Mouse (Mus musculus): Measurements from ENCODE around the gene Serinc3.
"Not testable (repeated sequence)": the region's sequence is repeated elsewhere in the genome, so short reads cannot be mapped to it uniquely, and the experiment has no call there.

The Serinc3 gene

DNA sequence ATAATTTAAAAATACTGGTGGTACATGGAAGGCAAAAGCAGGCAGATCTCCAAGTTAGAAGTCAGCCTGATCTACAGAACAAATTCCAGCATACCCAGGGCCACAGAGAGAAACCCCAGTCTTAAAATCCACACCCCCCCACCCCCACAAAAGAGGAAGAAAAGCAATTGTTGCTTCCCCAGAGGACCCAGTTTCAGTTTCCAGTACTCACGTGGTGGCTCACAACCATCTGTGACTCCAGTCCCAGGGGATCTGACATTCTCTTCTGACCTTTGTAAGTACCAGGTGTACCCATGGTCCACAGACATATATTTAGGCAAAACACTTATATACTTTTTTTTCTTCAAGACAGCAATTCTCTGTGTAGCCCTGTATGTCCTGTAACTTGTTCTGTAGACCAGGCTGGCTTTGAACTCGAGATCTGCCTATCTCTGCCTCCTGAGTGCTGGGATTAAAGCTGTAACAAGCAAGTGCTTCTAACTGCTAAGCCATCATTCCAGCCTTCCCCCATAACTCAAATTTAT lies 17.8 kb upstream of the Serinc3 start:
- no peak for DNase-seq (ENCODE audit: low spot score)

DNA sequence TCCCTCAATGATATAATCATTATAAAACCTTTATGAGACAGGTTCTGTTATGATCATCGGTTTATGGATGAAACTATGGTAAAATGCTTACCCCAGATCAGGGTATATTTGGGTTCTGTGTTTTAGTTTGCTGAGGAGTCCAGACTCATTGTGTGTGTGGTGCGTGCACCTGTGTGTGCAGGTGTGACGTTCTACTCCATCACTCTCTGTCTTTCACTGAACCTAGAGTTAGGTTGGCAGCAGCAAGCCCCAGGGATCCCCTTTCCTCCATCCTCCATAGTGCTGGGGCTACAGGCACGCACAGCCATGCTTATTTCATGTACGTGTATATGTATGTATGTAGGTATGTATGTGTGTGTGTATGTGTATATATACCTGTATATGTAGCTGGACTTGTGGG lies 17.1 kb upstream of the Serinc3 start:
- no peak for DNase-seq (ENCODE audit: low spot score)

DNA sequence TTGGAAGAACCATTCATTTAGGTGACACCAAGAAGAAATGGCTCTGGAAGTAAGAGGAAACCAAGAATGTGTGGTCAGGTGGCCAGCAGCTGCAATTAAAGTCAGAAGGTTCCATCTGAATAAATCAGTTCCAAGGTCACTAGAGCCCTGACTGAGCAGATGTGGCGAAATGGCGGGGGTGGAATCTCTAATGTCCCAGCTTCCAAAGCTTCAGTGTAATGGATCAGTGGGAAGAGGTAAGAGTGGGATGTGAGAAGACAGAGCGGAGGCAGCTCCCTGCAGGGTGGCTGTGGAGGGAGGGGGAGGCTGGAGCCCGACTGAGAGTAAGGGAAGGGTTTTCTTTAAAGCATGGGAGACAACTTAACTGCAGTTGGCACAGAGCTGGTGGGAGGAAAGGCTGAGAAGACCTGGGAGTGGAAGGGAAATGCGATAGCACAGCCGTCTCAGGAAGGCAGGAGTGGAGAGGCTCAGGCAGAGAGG lies 16.5 kb upstream of the Serinc3 start:
- DNase-seq (ENCODE audit: low spot score) = peak; percentile 30

DNA sequence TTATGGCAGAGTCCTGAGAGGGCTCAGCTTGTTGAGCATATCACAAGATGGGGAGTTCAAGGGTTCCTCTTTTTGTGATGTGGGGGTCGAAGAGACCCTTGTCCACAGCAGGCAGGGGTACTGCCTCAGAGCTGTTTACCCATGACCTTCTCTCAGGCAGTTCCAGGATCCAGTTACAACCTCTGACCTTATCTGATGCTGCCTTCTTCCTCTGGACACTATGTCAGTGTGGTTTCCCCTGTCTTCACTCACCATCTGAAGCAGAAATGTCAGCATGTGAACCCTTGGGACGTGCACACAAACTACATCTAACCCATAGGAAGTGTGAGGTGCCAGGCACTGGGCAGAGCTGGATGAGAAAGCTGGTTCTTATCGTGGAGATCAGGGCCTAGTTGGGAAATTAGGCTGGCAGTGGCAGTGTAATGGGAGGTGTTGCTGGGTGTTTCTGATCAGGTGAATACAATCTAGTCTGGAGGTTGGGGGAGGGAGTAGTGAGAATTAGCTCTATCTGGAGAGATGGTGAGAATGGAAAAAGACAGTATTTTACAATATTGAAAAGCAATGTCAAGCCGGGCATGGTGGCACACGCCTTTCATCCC lies 15.3 kb upstream of the Serinc3 start:
- DNase-seq (ENCODE audit: low spot score) = no peak

DNA sequence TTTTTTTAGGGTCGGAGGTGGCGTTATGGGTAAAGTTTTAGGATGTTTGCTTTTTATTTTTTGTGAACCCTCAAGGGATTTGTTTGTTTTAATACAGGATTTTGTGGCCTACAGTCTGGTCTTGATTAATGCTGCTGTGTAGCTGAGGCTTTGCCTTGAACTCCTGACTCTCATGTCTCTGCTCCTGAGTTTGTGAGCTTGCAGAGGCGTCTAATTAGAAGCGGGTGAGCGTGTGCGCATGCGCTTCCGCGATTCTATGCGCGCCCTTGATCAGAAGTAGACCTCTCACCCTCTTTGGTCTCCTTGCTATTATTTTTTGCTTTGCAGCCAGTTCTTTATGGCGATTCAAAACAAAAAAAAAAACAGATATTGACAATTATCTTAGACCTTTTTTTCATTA lies 14.5 kb upstream of the Serinc3 start:
- peak; percentile 19 for DNase-seq (ENCODE audit: low spot score)

DNA sequence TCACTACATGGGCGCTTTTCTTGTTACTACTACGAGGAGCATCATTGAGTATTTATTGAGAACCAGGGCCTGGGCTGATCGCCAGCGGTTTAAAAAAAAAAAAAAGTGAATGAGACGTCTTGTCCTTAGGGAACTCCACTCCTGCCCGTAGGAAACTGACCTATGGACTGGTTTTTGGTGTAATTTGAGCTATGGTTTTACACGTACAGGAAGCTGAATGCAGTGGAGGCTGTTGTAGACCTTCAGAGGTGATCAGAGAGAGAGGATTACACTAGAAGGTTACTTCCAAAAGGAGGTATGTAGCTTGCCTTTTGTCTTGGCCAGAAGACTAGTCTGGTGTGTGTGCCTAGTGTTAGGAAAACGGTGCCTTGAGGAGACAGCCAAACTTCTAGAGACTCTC lies 14.0 kb upstream of the Serinc3 start:
- DNase-seq (ENCODE audit: low spot score) = peak; percentile 60

DNA sequence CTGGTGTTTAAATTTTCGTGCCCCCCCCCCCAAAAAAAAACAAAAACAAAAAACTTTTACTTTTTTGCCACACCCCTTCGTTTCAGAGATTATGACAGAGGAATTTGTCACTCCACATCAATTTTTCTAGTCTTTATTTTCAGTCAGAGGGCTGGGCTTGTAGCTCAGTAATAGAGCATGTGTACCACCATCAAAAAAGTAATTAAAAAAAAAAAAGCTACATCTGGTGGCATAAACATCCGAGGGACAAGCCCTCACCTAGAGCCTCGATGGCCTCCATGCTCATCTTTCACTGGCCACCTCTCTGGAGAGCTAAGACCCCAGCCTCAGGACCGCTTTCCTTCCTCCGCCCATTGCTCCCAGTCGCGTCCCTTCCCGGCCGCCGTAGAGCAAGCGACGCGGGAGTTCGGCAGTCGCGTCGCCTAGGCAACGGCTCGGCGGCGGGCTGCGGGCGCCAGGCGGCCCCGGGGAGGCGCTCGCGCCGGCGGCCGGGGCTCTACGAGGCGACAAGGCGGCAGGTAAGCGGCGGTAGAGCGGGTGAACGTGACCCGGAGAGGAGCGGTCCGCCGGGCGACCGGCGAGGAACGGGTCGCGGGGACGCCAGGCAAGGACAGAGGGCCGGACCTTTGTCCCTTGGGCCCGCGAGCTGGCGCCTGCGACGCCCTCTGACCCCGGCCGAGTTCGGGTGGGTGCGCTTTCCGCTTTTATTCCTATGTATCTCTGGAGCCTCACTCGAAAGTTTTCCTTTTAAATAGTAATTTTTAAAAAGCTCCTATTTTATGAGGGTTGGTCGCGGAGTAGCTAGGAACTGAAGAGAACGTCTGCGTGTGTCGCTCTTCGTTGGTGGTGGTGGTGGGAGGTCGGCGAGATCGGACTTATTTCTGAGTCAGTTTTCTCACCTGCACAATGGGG lies 13.3 kb upstream of the Serinc3 start, which contains the start of gene Pkig:
TSS of gene Pkig (plus strand) at position 412 of the 912 bp plus-strand sequence.
- peak; percentile 93 for DNase-seq (ENCODE audit: low spot score)

DNA sequence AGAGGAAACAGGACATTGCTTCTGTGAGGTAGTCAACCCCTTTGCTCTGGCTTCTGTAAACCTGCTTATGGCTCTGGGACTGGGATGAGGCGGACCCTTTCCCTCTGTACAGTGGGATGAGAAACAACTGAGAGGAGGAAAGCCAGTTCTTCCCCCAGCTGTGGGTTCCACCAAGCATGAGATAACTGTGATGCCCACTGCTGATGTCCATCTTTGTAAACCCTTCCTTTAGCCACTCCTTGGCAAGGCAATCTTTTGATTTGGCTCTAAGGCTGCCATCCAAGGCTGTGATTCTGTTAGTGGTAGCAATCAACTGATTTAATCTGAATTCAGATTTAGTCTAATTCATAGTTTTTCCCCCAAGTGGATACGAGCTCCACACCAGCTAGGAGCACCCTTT lies 12.6 kb upstream of the Serinc3 start:
- no peak for DNase-seq (ENCODE audit: low spot score)

DNA sequence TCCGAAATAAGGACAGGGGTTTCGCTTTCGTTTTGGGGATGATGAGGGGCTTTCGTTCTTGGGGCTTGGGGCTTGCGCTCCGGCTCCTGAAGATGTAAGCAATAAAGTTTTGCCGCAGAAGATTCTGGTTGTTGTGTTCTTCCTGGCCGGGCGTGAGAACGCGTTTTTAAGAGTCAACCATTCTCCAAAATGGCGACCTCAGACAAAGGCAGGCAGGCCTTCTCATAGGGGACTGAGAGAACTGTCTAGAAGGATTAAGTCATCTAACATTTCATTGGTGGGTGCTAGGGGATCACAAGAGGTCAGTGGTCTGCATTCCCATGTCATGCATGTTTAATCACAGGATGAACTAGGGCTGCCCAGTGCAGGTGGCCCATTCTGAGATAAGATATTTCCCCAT lies 10.8 kb upstream of the Serinc3 start:
- DNase-seq (ENCODE audit: low spot score) = not testable (repeated sequence)

DNA sequence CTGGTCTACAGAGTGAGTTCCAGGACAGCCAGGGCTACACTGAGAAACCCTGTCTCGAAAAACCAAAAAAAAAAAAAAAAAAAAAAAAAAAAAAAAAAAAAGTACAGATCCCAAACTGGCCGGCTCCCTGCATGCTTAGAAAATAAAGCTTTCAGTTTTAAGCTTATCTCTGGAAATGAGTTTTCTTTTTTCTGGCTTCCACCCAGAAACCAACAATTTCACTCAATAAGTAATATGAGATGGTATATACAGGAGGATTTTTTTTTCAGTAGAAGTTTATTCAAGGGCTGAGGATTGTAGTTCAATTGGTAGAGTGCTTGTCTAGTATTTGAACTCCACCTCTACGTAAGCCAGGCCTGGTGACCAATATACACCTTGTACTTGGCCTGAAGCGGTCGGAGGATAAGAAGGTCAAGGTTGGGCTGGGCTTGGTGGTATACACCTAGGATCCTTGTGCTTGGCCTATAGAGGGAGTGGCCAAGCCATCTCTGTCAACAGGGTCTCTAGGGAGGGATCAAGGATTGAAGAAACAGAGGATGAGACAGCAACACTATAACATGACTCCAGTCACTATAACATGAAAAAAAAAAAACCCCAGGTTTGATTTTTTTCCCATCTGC lies 1.6 kb upstream of the Serinc3 start:
- DNase-seq (ENCODE audit: low spot score) = no peak

DNA sequence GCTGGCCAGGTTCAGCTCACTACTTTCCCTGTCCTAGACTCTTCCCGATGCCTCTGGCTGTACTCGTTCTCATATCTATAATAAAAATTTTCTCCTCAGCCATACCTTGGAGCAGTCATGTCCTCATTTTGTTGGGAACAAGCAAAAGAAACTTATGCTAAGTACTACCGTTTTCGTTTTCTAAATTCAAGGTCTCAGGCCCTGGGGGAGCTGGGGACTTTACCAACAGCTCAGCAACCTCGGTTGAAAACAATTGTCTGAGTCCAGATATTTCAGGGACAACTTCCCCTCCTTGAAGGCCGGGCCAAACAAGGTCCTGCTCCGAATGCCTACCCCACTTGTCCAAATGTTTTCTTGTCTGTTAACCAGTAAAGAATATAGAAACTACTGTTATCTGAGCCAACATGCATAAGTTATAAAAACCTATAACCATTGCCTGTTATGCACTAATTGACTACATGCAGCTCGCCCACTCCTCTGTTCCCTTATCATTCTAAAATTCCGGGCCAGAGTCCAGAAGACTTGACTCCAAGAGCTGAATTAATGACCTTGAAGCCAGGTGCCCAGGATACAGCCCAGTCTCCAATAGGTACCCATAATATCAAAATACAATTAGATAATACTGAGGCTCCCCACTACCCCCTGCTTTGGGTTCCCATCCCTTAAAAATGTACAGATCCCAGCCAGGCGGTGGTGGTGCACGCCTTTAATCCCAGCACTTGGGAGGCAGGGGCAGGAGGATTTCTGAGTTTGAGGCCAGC lies 949 bp upstream of the Serinc3 start:
- DNase-seq (ENCODE audit: low spot score) = no peak

DNA sequence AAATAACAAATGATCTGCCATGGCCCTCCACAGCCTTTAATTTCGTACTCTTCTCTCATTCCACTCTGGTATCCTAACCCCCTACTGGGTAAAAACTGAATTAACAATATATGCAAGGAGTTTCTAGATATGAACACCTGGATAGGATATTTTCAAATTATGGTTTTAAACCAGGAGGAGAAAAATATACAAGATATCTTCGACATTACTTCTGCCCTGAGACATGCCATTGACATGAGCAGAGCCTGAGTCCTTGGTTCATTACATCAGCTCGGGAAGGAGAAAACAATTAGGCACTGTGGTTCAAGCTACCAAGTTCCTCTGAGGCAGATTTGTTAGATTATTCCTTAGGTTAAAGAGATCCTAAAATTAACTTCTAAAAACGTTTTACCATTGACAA lies 884 bp downstream of the Serinc3 start:
- DNase-seq (ENCODE audit: low spot score) = peak; percentile 23

DNA sequence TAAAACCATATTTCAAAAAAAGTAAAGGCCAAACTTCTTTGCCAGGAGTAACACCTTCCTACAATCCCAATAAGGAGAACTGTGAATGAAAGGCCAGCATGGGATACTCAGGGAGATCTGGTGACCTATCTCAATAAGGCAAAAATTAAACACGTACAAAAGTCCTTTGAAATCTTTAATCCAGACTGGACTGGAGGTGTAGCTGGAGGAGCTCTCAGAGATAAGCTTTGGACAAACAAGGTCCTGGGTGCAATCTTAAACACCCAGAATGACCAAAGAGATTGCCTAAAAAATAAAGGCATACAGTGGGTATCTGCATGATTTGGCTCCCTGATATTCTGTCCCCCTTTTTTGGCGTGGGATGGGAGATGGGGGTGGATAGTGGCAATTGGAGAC lies 1.4 kb downstream of the Serinc3 start:
- no peak for DNase-seq (ENCODE audit: low spot score)

DNA sequence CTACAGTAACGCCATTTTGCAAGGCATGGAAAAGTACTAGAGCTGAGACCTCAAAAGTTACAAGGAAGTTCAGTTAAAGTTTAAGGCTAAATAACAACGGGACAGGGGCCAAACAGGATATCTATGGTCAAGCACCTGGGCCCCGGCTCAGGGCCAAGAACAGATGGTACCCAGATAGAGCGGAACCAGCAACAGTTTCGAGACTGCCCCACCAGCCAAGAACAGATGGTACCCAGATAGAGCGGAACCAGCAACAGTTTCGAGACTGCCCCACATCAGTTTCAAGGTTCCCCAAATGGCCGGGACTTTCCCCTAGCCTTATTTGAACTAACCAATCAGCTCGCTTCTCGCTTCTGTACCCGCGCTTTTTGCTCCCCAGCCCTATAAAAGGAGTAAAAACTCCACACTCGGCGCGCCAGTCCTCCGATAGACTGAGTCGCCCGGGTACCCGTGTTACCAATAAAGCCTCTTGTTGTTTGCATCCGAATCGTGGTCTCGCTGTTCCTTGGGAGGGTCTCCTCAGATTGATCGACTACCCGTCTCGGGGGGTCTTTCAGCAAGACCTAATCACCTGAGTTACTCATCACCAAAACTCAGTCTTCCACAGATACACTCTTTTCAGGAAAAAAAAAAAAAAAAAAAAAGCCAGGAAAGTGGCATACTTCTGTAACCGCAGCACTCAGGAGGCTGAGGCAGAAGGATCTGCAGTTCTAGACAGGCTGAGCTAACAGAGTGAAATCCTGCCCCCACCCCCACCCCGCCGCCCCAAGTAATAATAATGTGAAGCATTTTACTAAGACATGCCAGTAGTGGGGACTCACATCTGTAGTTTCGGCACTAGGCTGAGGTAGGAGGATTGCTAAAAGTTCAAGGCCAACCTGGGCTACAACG lies 2.0 kb downstream of the Serinc3 start:
- DNase-seq (ENCODE audit: low spot score) = peak; percentile 32

DNA sequence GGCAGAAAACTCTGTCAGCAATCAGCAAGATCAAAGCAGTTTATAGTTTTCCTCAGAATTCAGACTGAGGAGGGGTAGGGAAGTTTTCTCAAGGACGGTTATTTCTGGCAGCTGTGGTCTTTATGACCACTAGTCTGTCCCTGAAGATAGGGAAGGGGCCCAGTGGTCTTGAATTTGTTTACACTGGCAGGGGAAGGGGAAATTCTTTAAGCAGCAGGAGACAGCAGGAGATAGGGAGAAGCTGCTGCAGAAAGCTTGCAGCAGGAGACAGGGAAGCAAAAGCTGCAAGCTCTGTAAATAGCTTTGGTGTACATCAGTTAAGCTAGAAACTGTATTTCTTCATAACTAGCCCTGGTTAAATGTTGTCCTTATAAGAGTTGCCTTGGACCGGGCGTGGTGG lies 3.2 kb downstream of the Serinc3 start:
- DNase-seq (ENCODE audit: low spot score) = no peak

DNA sequence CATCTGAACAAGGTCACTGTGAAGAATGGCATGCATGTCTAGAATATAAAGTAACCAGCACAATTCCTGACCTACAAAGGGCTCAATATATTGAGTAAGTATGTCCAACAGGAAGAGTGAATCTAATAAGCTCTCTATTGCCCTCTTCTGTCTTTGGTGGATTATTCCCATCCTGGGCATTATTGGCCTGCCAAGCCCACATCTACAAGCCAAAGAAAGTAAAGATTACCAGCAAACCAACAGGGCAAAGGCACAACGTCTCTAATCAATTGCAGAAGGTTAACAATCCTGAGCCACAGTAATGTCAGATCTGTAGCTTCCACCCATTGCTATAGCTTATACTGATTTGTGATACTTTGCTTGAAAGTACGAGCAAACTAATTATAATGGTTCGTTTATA lies 4.4 kb downstream of the Serinc3 start:
- DNase-seq (ENCODE audit: low spot score) = no peak

DNA sequence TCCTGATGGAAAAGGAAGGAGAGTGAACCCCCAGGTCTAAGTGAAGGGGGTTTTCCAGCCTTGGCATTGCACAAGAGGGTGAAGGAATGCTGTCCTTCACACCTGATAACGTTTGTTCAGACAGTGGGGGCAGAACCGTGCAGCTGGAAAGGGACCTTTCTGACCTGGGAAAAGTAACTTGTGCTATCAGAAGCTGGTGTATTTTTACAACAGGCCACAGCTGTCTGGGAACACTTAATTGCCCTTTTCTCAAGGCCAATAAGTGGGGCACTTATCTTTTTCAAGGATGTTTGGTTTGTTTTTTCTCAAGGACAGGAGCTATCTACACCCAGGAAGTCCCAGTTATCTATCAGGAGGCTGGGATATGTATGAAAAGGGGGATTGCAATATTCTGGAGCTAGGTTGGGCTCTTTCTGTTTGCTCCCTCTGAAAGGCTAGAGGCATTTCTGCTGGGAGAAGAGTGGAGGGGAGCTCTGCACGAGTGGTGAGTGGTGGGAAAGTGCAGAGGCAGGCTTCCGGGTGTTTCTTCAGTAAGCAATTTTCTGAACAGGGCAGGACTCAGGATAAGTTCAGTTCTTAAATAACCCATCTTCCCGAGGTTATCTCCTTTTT lies 7.2 kb downstream of the Serinc3 start:
- no peak for DNase-seq (ENCODE audit: low spot score)

DNA sequence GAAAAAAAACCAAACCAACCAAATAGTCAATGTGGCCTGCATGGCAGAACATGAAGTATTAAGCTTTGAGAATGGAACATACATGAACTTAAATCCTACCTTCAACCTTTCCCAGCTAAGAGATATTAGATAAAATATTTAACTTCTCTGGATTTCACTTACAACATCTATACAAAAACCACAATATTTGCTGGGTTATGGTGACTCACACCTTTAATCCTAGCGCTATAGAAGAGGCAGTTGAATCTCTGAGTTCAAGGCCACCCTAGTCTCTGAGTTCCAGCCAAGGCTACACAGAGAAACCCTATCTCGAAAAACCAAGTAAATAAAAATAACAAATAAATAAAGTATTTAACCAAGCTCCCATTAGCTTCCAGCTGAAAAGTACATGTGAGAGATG lies 8.9 kb downstream of the Serinc3 start:
- DNase-seq (ENCODE audit: low spot score) = no peak

DNA sequence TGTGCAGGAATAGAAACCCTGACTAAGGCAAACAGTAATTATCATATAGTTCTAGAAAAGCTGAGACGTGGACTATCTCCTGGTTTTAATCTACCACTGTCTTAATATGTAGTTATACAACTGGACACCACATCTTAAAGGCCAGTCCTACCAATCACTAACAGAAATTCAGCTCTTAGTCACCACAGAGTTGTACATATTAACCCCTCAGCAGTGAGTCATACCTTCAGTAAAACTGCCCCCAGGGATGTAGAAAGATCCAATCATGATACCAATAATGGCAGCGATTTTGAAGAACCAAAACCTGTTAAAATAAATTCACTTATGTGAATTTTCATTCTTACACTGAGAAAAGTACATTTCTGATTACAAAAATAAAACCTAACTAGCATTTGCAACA lies 10.7 kb downstream of the Serinc3 start:
- no peak for DNase-seq (ENCODE audit: low spot score)

DNA sequence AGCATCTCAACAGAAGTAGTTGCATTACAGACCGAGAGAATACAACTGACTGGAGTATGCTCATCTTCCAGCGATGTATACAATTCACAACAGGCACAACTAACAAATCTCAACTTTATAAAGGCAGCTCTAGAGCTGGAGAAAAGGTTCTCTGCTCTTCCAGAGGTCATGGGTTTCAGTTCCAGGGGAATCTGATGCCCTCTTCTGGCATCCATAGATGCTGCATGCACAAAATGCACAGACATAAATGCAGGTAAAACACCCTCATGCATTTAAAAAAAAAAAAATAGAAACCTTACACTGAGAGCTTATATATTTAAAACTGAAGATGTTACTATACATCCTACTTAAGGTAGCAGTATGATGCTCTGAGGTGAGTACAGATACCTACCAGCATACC lies 13.2 kb downstream of the Serinc3 start:
- no peak for DNase-seq (ENCODE audit: low spot score)

DNA sequence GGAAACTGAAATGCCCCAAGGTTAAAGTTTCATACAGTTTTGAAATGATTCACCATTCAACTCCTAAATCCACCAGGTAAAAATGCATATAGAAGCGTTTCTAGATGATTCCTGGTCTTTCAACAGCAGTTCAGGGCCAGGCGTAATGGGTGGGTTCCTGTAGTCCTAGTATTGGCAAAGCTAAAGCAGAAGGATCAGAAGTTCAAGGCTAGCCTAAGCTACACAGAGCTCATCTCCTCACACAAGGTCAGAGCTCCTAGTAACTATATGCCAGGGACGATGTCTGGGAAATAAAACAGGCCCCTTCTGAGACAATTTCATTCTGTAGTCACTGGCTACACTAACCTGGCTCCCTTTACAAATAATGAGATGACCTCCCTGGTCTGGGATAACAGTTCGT lies 13.7 kb downstream of the Serinc3 start:
- DNase-seq (ENCODE audit: low spot score) = no peak

All from embryo, embryonic 10.5 days (tissue).